Mouse (Mus musculus) intestine, embryonic 15.5 days (tissue): ENCODE measurements at regions not wholly inside any gene's neighbourhood (a gene's known extent, or its start where the extent isn't known, plus 50 kb on each side); places are given as distances from the start of the nearest gene placed in this dataset.

Source experiments
- ATAC-seq: fragments of 200-750 bp; cut with Nextera tagmentation; 2 replicates; pipeline ENCODE4 v1.8.0; 2017; ENCODE audit warnings: moderate TSS enrichment, moderate library complexity
- H3K27ac ChIP-seq: fragments of 300-500 bp; sonication (generic); 2 replicates; pipeline ENCODE4 v1.5.1; 2015; ENCODE audit warnings: mild to moderate bottlenecking, inconsistent platforms
- H3K27me3 ChIP-seq: fragments of 300-500 bp; sonication (generic); replicated peaks from 2 replicates; pipeline ENCODE4 v1.6.1; 2015; ENCODE audit warnings: inconsistent platforms
- H3K36me3 ChIP-seq: fragments of 300-500 bp; sonication (generic); 2 replicates; pipeline ENCODE4 v1.6.1; 2015; ENCODE audit warnings: inconsistent platforms
- H3K4me1 ChIP-seq: fragments of 300-500 bp; sonication (generic); replicated peaks from 2 replicates; pipeline ENCODE4 v1.6.1; 2015; ENCODE audit warnings: inconsistent platforms
- H3K4me2 ChIP-seq: fragments of 300-500 bp; sonication (generic); replicated peaks from 2 replicates; pipeline ENCODE4 v1.6.1; 2015; ENCODE audit warnings: mild to moderate bottlenecking, inconsistent platforms
- H3K4me3 ChIP-seq: fragments of 300-500 bp; sonication (generic); replicated peaks from 2 replicates; pipeline ENCODE4 v1.5.1; 2015; ENCODE audit warnings: inconsistent platforms
- H3K9ac ChIP-seq: fragments of 300-500 bp; sonication (generic); 2 replicates; pipeline ENCODE4 v1.6.1; 2015; ENCODE audit warnings: inconsistent platforms
- H3K9me3 ChIP-seq: fragments of 300-500 bp; sonication (generic); 2 replicates; pipeline ENCODE4 v1.6.1; 2016; ENCODE audit warnings: inconsistent platforms
- WGBS: fragments of 180-500 bp; shearing (Covaris S2); methylation state at CpG from one replicate; pipeline ENCODE4 v1.1.7; 2015; 5-methylcytosine and 5-hydroxymethylcytosine counted together

DNA sequence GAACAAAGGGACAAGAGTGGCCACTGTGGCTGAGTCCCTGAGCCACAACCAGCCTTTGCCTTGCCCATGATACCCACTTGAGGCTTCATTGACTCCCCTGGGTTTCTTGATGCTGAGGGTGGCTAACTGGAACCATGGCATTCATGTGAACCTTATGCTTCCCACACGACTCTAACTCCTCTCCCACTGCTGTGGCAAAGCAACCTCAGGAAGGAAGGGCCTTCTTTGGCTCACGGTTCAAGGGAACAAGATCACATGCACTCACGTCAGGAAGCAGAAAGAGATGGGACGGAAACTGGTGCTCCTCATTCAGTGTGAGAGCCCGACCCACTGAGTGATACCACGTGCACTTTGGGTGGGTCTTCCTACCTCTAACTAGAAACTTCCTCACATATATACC, 190.3 kb downstream of the Pdcd6ip start:
- Histone ChIP-seq H3K4me3 (no peak overlapping the region), H3K4me2 (no peak overlapping the region), H3K36me3 (no peaks in the 10 kb centered on the region), H3K4me1 (no peaks in the 10 kb centered on the region), H3K9ac (no peak overlapping the region), H3K9me3 (no peaks in the 10 kb centered on the region), H3K27me3 (no peaks in the 10 kb centered on the region), H3K27ac (no peak overlapping the region)
- no peak for ATAC-seq
- 90% methylated on average over 6 of the region's 6 CpGs for WGBS

DNA sequence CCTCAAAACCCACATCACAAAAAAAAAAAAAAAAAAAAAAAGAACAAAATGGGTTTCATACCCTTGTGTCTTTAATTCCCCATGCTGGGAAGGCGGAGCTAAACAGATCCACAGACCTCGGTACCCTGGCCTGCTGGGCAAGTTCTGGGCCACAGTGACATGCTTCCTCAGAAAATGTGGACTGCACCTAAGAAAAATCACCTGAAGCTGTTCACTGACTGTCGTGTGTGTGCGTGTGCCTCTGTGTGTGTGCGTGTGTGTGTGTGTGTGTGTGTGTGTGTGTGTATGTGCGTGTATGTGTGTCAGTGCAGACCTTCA, 192.4 kb downstream of the Pdcd6ip start:
- Histone ChIP-seq H3K27ac (no peak overlapping the region), H3K9ac (no peak overlapping the region), H3K36me3 (no peaks in the 10 kb centered on the region), H3K4me1 (no peaks in the 10 kb centered on the region), H3K4me3 (no peak overlapping the region), H3K4me2 (no peak overlapping the region), H3K9me3 (no peaks in the 10 kb centered on the region), H3K27me3 (no peaks in the 10 kb centered on the region)
- WGBS = 77% methylated on average over 6 of the region's 6 CpGs
- ATAC-seq = no peak

DNA sequence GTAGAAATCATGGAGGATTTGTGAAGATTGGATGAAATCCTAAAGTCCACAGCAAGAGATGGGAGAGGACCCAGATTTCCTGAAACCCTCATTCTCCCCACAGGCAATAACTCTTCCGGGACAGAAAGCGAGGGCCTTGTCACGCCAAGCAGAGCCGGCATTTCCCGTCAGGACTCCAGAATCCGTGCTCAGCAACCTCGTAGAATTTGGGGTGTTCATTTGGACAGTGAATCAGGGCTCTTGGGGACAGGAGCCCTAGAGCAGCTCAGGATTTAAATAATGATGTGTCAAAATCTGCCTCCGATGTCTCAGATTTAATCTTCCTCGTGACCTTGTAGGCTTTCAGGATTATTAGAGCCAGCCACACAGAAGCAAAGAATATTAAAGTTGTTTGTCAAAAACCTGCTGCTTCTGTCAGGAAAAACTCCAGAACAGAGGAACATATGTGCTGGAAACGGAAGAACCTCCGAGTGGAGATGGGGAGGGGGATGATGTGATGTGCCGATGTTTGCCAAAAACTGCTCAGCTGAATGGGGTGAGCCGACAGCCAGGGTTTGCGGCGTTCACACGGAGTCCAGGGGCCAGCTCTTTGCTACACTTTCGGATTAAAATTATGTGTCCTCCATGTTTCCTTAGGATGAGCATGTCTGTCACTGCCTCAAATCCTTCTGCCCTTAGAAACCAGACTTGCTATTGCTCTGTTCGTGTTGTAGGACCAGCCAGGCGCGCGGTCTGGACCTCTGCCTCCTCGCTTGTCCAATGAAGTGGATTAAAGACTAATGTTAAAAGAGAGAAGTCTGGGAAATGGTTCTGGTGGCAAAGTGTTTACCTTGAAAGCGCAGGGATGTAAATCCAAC, 193.0 kb downstream of the Pdcd6ip start:
- no peak for ATAC-seq
- WGBS = 76% methylated on average over 23 of the region's 23 CpGs
- Histone ChIP-seq H3K27me3 (no peaks in the 10 kb centered on the region), H3K27ac (no peak overlapping the region), H3K9ac (no peak overlapping the region), H3K9me3 (no peaks in the 10 kb centered on the region), H3K36me3 (no peaks in the 10 kb centered on the region), H3K4me2 (no peak overlapping the region), H3K4me3 (no peak overlapping the region), H3K4me1 (no peaks in the 10 kb centered on the region)

GRCm38 (mm10) chr9:113511302-113511701, 196.8 kb downstream of the Pdcd6ip start:
- H3K4me1 ChIP-seq = no peaks in the 10 kb centered on the region
- H3K27ac ChIP-seq = no peak overlapping the region
- H3K4me2 ChIP-seq = no peak overlapping the region
- H3K27me3 ChIP-seq = no peaks in the 10 kb centered on the region
- WGBS = 90% methylated on average over 5 of the region's 5 CpGs
- H3K4me3 ChIP-seq = no peak overlapping the region
- no peaks in the 10 kb centered on the region for H3K36me3 ChIP-seq
- H3K9me3 ChIP-seq = no peaks in the 10 kb centered on the region
- no peak for ATAC-seq
- H3K9ac ChIP-seq = no peak overlapping the region

DNA sequence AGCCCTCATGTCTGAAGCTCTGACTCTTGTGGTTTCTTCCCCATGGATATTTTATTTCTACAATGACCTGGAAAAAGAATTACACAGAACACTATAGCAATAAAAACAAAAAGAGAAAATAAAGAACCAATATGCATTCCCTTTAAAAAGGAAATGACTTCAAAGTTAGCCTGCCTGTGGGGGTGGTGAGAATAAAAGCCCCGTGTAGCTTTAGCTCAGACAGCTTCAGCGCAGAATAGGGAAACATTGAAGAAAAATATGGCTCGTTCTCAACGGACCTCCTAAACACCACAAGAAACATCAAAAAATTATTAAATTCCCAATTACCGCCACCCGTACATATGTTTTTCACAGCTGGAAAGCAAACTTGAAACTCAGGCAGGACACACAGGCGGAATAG, 198.7 kb downstream of the Pdcd6ip start:
- H3K36me3 ChIP-seq = no peaks in the 10 kb centered on the region
- H3K4me3 ChIP-seq = no peak overlapping the region
- H3K27ac ChIP-seq = no peak overlapping the region
- WGBS = 90% methylated on average over 7 of the region's 7 CpGs
- no peak overlapping the region for H3K4me2 ChIP-seq
- no peak for ATAC-seq
- no peaks in the 10 kb centered on the region for H3K9me3 ChIP-seq
- no peaks in the 10 kb centered on the region for H3K4me1 ChIP-seq
- no peaks in the 10 kb centered on the region for H3K27me3 ChIP-seq
- H3K9ac ChIP-seq = no peak overlapping the region

DNA sequence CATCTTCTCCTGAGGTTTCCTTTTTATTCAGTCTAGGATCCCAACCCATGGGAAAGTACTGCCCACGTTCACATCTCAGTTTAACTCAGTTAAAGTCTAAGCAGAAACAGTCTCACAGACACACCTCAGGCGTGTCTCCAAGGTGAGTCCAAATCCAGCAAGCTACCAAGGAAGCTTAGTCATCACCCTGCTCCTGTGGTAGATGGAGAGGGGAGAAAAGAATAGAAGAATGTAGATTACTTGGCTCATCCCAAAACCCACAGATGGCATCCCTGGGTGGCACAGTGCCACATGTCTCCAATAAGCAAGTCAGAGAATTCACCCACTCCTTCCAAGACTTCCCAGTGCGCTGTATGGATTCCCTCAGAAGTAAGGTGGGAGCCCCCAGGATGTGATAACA, 199.2 kb downstream of the Pdcd6ip start:
- H3K4me1 ChIP-seq = no peaks in the 10 kb centered on the region
- H3K27me3 ChIP-seq = no peaks in the 10 kb centered on the region
- 86% methylated on average over 3 of the region's 3 CpGs for WGBS
- no peaks in the 10 kb centered on the region for H3K9me3 ChIP-seq
- H3K4me2 ChIP-seq = no peak overlapping the region
- no peak overlapping the region for H3K9ac ChIP-seq
- no peak overlapping the region for H3K4me3 ChIP-seq
- no peaks in the 10 kb centered on the region for H3K36me3 ChIP-seq
- no peak for ATAC-seq
- H3K27ac ChIP-seq = no peak overlapping the region

GRCm38 (mm10) chr9:113507561-113508460, 200.2 kb downstream of the Pdcd6ip start:
- Histone ChIP-seq H3K9ac (no peak overlapping the region), H3K4me1 (no peaks in the 10 kb centered on the region), H3K36me3 (no peaks in the 10 kb centered on the region), H3K27ac (no peak overlapping the region), H3K4me3 (no peak overlapping the region), H3K27me3 (no peaks in the 10 kb centered on the region), H3K4me2 (no peak overlapping the region), H3K9me3 (no peaks in the 10 kb centered on the region)
- ATAC-seq = no peak
- 82% methylated on average over 20 of the region's 20 CpGs for WGBS

GRCm38 (mm10) chr9:113499246-113499645, 208.8 kb downstream of the Pdcd6ip start:
- ATAC-seq = no peak
- no peak overlapping the region for H3K9ac ChIP-seq
- H3K27me3 ChIP-seq = no peaks in the 10 kb centered on the region

DNA sequence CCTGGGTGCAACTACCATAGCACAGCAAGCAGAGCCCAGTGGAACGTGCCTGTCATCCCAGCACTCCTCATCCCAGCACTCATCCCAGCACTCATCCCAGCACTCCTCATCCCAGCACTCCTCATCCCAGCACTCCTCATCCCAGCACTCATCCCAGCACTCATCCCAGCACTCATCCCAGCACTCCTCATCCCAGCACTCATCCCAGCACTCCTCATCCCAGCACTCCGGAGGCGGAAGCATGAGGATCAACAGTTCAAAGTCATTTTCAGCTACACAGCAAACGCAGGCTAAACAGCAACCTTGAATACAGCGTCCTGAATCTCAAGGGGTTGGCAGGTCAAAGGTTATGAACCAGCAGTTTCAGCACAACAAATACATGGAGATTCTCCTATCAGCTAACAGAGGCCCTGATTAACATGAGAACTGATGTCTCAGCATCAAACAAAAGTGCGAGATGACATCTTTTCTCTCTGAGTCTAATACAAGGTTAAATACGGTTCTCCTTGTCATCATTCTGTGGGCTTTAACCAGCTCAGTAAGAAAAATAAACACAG, 211.8 kb downstream of the Pdcd6ip start:
- H3K27ac ChIP-seq = no peak overlapping the region
- H3K9ac ChIP-seq = no peak overlapping the region
- no peaks in the 10 kb centered on the region for H3K36me3 ChIP-seq
- no peaks in the 10 kb centered on the region for H3K27me3 ChIP-seq
- H3K4me2 ChIP-seq = no peak overlapping the region
- H3K4me3 ChIP-seq = no peak overlapping the region
- no peaks in the 10 kb centered on the region for H3K9me3 ChIP-seq
- ATAC-seq = no peak
- no peaks in the 10 kb centered on the region for H3K4me1 ChIP-seq
- whole genome bisulfite sequencing = 64% methylated on average over 7 of the region's 7 CpGs

More at GRCm38 (mm10) chr9:113499246-113499645, 208.8 kb downstream of the Pdcd6ip start:
- Histone ChIP-seq H3K27ac (no peak overlapping the region), H3K4me3 (no peak overlapping the region), H3K9me3 (no peaks in the 10 kb centered on the region), H3K36me3 (no peaks in the 10 kb centered on the region), H3K4me2 (no peak overlapping the region), H3K4me1 (no peaks in the 10 kb centered on the region)
- WGBS = 75% methylated on average over 5 of the region's 5 CpGs

DNA sequence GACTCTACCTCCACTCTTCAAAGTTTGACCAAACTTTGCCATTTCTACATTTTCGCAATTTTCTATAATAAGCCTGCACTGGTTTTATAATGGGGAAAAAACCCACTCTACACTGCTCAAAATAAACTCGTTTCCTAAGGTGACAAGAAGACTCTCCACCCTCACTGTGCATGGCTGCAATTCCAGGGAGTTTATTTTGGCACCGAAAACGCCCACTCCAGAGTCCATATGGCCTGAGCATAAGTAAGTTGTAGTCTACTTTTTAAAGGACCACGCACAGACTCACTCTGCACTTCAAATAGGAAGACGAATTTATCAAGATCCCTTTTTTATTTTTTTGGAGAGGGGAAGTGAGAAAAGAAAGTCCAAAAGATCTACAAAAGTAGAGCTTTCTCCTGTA, 219.4 kb downstream of the Pdcd6ip start:
- WGBS = 79% methylated on average over 6 of the region's 6 CpGs
- Histone ChIP-seq H3K27ac (no peak overlapping the region), H3K9me3 (no peaks in the 10 kb centered on the region), H3K4me3 (no peak overlapping the region), H3K36me3 (no peaks in the 10 kb centered on the region), H3K4me1 (no peaks in the 10 kb centered on the region), H3K9ac (no peak overlapping the region), H3K27me3 (no peaks in the 10 kb centered on the region), H3K4me2 (no peak overlapping the region)
- no peak for ATAC-seq

DNA sequence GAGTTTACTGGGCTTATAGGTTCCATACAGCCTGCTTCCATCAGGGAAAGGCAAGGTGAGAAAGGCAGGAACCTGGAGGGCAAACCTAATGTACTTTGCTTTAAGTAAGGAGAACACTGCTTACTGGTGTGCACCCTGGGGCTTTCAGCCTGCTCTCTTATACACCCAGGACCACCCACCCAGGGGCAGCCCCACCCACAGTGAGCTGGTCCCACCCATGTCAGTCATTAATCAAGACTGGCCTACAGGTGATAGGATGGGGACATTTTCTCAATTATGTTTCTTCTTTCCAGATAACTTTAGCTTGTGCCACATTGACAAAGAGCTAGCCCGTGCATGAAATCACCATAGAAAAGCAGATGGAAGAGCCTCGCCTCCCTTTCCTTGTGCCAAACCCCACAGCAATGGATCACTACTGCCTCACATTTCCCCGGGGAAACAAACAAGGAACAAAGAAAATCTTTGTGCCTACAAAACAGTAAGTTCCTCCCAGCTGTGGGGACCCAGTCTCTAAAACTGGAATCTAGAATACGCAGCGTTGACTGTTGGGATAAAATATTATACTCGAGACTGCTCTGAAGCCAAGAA, 221.5 kb downstream of the Pdcd6ip start:
- Histone ChIP-seq H3K9me3 (no peaks in the 10 kb centered on the region), H3K9ac (no peak overlapping the region), H3K4me2 (no peak overlapping the region), H3K4me1 (no peaks in the 10 kb centered on the region), H3K4me3 (no peak overlapping the region), H3K27me3 (no peaks in the 10 kb centered on the region), H3K36me3 (no peaks in the 10 kb centered on the region), H3K27ac (no peak overlapping the region)
- ATAC-seq = no peak
- 81% methylated on average over 6 of the region's 6 CpGs for WGBS

GRCm38 (mm10) chr9:113479897-113480296, 228.2 kb downstream of the Pdcd6ip start:
- H3K27me3 ChIP-seq = no peaks in the 10 kb centered on the region
- no peaks in the 10 kb centered on the region for H3K9me3 ChIP-seq
- H3K4me3 ChIP-seq = no peak overlapping the region
- H3K27ac ChIP-seq = no peak overlapping the region
- no peak overlapping the region for H3K4me2 ChIP-seq
- 76% methylated on average over 3 of the region's 3 CpGs for WGBS
- peak; percentile 73 for ATAC-seq
- H3K9ac ChIP-seq = no peak overlapping the region
- no peaks in the 10 kb centered on the region for H3K36me3 ChIP-seq
- no peaks in the 10 kb centered on the region for H3K4me1 ChIP-seq
